Mouse (Mus musculus) intestine, postnatal 0 days (tissue): ENCODE measurements around the gene Brf1. TPM values are rescaled to one million over a fixed set of nuclear protein-coding genes. Genes with fewer than 3 reads are reported as not detected.

ENCODE experiments used
- ATAC-seq: fragments of 200-750 bp; cut with Nextera tagmentation; 2 replicates; pipeline ENCODE4 v1.8.0; 2017; ENCODE audit warnings: mild to moderate bottlenecking, moderate TSS enrichment, moderate library complexity
- H3K27ac ChIP-seq: fragments of 300-500 bp; sonication (generic); 2 replicates; pipeline ENCODE4 v1.5.1; 2014; ENCODE audit warnings: mild to moderate bottlenecking, low read depth, low read length, moderate library complexity
- H3K27me3 ChIP-seq: fragments of 300-500 bp; sonication (generic); replicated peaks from 2 replicates; pipeline ENCODE4 v1.6.1; 2014; ENCODE audit warnings: low read length, mixed read lengths; ENCODE audit not compliant: control insufficient read depth, insufficient read depth
- H3K36me3 ChIP-seq: fragments of 300-500 bp; sonication (generic); 2 replicates; pipeline ENCODE4 v1.6.1; 2014; ENCODE audit warnings: mild to moderate bottlenecking, moderate library complexity; ENCODE audit not compliant: control insufficient read depth, insufficient read depth
- H3K4me1 ChIP-seq: fragments of 300-500 bp; sonication (generic); replicated peaks from 2 replicates; pipeline ENCODE4 v1.6.1; 2014; ENCODE audit warnings: antibody characterized with exemption, low read length, mixed read lengths; ENCODE audit not compliant: control insufficient read depth, insufficient read depth
- H3K4me2 ChIP-seq: fragments of 300-500 bp; sonication (generic); replicated peaks from 2 replicates; pipeline ENCODE4 v1.6.1; 2014; ENCODE audit warnings: low read depth, mild to moderate bottlenecking, moderate library complexity
- H3K4me3 ChIP-seq: fragments of 300-500 bp; sonication (generic); 2 replicates; pipeline ENCODE4 v1.5.1; 2014; ENCODE audit warnings: low read depth, low read length
- H3K9ac ChIP-seq: fragments of 300-500 bp; sonication (generic); 2 replicates; pipeline ENCODE4 v1.6.1; 2014; ENCODE audit warnings: mild to moderate bottlenecking, low read depth, low read length
- H3K9me3 ChIP-seq: fragments of 300-500 bp; sonication (generic); 2 replicates; pipeline ENCODE4 v1.6.1; 2016; ENCODE audit warnings: mixed run types; ENCODE audit not compliant: control insufficient read depth
- CTCF ChIP-seq: sonication (generic); IDR thresholded peaks from 2 replicates; pipeline ENCODE4 v1.5.1; 2016; ENCODE audit warnings: low read depth, mild to moderate bottlenecking, control low read depth, antibody characterized with exemption, moderate library complexity
- WGBS: fragments of 180-500 bp; shearing (Covaris S2); extraction: QIAGEN DNeasy Blood & Tissue Kit; methylation state at CpG from one replicate; pipeline ENCODE4 v1.1.7; 2014; 5-methylcytosine and 5-hydroxymethylcytosine counted together
- polyA plus RNA-seq: library from polyadenylated mRNA; unstranded; fragments of >200 nt; fragmentation: Nextera tagmentation; extraction: Ambion mirVana; gene quantifications from 2 replicates; pipeline ENCODE4 v1.2.1, GENCODE M21; 2015

Gene Brf1
- polyA plus RNA-seq, 1 experiment from 2014 or later = 17.9 TPM

- Histone ChIP-seq H3K4me3 (no peak overlapping the region), H3K27me3 (no peaks in the 10 kb centered on the region), H3K36me3 (no peaks in the 10 kb centered on the region; the same call in 1 of the 2 replicates), H3K4me1 (no peaks in the 10 kb centered on the region), H3K4me2 (no peak overlapping the region), H3K27ac (no peak overlapping the region), H3K9me3 (no peaks in the 10 kb centered on the region), H3K9ac (no peak overlapping the region)
- WGBS = 91% methylated on average over 9 of the region's 9 CpGs
- ATAC-seq = no peak
- no peak for TF ChIP-seq CTCF
Observed at GRCm38 (mm10) chr12:113030993-113031392, 30.5 kb upstream of the Brf1 start.

- no peaks in the 10 kb centered on the region; the same call in 1 of the 2 replicates for H3K36me3 ChIP-seq
- no peak overlapping the region; the same call in 1 of the 2 replicates for H3K27ac ChIP-seq
- peak; percentile 70 for ATAC-seq
- H3K4me3 ChIP-seq = no peak overlapping the region
- H3K27me3 ChIP-seq = no peaks in the 10 kb centered on the region
- no peaks in the 10 kb centered on the region for H3K4me1 ChIP-seq
- H3K4me2 ChIP-seq = no peak overlapping the region
- H3K9ac ChIP-seq = no peak overlapping the region
- 26% methylated on average over 4 of the region's 4 CpGs for WGBS
- no peaks in the 10 kb centered on the region for H3K9me3 ChIP-seq
- TF ChIP-seq CTCF = no peak
Observed at GRCm38 (mm10) chr12:113030046-113030445, 29.5 kb upstream of the Brf1 start.

- no peak for TF ChIP-seq CTCF
- Histone ChIP-seq H3K27me3 (no peaks in the 10 kb centered on the region), H3K9me3 (no peaks in the 10 kb centered on the region), H3K4me2 (no peak overlapping the region), H3K4me1 (no peaks in the 10 kb centered on the region), H3K36me3 (no peaks in the 10 kb centered on the region; the same call in 1 of the 2 replicates), H3K4me3 (no peak overlapping the region), H3K27ac (no peak overlapping the region), H3K9ac (no peak overlapping the region)
- 75% methylated on average over 9 of the region's 9 CpGs for whole genome bisulfite sequencing
- no peak for ATAC-seq
Observed at GRCm38 (mm10) chr12:113028898-113029297, 28.4 kb upstream of the Brf1 start.

GRCm38 (mm10) chr12:113028067-113028466 lies 27.6 kb upstream of the Brf1 start:
- Histone ChIP-seq H3K4me1 (no peaks in the 10 kb centered on the region), H3K4me3 (no peak overlapping the region), H3K9me3 (no peaks in the 10 kb centered on the region), H3K36me3 (peaks cover 8% of the 10 kb centered on the region; the same call in 1 of the 2 replicates), H3K4me2 (no peak overlapping the region), H3K9ac (no peak overlapping the region), H3K27ac (no peak overlapping the region), H3K27me3 (no peaks in the 10 kb centered on the region)
- no peak for ATAC-seq
- 60% methylated on average over 5 of the region's 5 CpGs for WGBS
- TF ChIP-seq CTCF = no peak

- WGBS = 92% methylated on average over 2 of the region's 2 CpGs
- Histone ChIP-seq H3K9me3 (no peaks in the 10 kb centered on the region), H3K4me1 (no peaks in the 10 kb centered on the region), H3K27ac (no peak overlapping the region), H3K36me3 (peaks cover 11% of the 10 kb centered on the region; the same call in 1 of the 2 replicates), H3K4me3 (no peak overlapping the region), H3K27me3 (no peaks in the 10 kb centered on the region), H3K4me2 (no peak overlapping the region), H3K9ac (no peak overlapping the region)
- no peak for TF ChIP-seq CTCF
- no peak for ATAC-seq
Observed at GRCm38 (mm10) chr12:113027495-113027894, 27.0 kb upstream of the Brf1 start.

- no peaks in the 10 kb centered on the region for H3K27me3 ChIP-seq
- H3K27ac ChIP-seq = no peak overlapping the region
- no peak overlapping the region for H3K4me3 ChIP-seq
- peaks cover 11% of the 10 kb centered on the region; the same call in 1 of the 2 replicates for H3K36me3 ChIP-seq
- no peak for ATAC-seq
- H3K4me1 ChIP-seq = no peaks in the 10 kb centered on the region
- no peaks in the 10 kb centered on the region for H3K9me3 ChIP-seq
- WGBS = 96% methylated on average over 1 of the region's 1 CpGs
- TF ChIP-seq CTCF = peak; percentile 29; the same call in 1 of the 2 replicates
- H3K4me2 ChIP-seq = no peak overlapping the region
- no peak overlapping the region for H3K9ac ChIP-seq
Observed at GRCm38 (mm10) chr12:113026557-113026956, 26.1 kb upstream of the Brf1 start.

GRCm38 (mm10) chr12:113023082-113023481 lies 22.6 kb upstream of the Brf1 start:
- no peak overlapping the region for H3K4me2 ChIP-seq
- no peak for TF ChIP-seq CTCF
- no peaks in the 10 kb centered on the region for H3K4me1 ChIP-seq
- H3K27me3 ChIP-seq = no peaks in the 10 kb centered on the region
- H3K9me3 ChIP-seq = no peaks in the 10 kb centered on the region
- no peak overlapping the region for H3K9ac ChIP-seq
- WGBS = 87% methylated on average over 4 of the region's 4 CpGs
- ATAC-seq = no peak
- no peak overlapping the region for H3K27ac ChIP-seq
- peaks cover 16% of the 10 kb centered on the region; the same call in 1 of the 2 replicates for H3K36me3 ChIP-seq
- no peak overlapping the region for H3K4me3 ChIP-seq
